Mouse (Mus musculus) heart, adult 2 months (tissue): ENCODE results near the gene Srsf11.

Experiments
- CTCF ChIP-seq: fragments of 200-600 bp; IDR thresholded peaks from 2 replicates; pipeline ENCODE4 v1.8.1; 2022; ENCODE audit warnings: antibody characterized with exemption, mild to moderate bottlenecking, moderate library complexity
- EP300 ChIP-seq: fragments of 200-500 bp; IDR thresholded peaks from 2 replicates; pipeline ENCODE4 v1.6.1; 2011; ENCODE audit warnings: low read depth, low read length, control low read depth; ENCODE audit not compliant: insufficient read depth

GRCm38 (mm10) chr3:158060621-158061291 is 24.3 kb upstream of the Srsf11 start:
- TF ChIP-seq CTCF (no peak), EP300 (no peak)
